Mouse (Mus musculus) adrenal gland, postnatal 0 days (tissue): Measurements from ENCODE around the gene Trim44. TPM values are rescaled to one million over a fixed set of nuclear protein-coding genes. Genes with fewer than 3 reads are reported as not detected.

Experiments
- polyA plus RNA-seq: library from polyadenylated mRNA; unstranded; fragments of >200 nt; fragmentation: Nextera tagmentation; extraction: Ambion mirVana; gene quantifications from 2 replicates; pipeline ENCODE4 v1.2.1, GENCODE M21; 2015

The Trim44 gene
- 22.1 and 24.5 TPM in 2 replicates for polyA plus RNA-seq

DNA sequence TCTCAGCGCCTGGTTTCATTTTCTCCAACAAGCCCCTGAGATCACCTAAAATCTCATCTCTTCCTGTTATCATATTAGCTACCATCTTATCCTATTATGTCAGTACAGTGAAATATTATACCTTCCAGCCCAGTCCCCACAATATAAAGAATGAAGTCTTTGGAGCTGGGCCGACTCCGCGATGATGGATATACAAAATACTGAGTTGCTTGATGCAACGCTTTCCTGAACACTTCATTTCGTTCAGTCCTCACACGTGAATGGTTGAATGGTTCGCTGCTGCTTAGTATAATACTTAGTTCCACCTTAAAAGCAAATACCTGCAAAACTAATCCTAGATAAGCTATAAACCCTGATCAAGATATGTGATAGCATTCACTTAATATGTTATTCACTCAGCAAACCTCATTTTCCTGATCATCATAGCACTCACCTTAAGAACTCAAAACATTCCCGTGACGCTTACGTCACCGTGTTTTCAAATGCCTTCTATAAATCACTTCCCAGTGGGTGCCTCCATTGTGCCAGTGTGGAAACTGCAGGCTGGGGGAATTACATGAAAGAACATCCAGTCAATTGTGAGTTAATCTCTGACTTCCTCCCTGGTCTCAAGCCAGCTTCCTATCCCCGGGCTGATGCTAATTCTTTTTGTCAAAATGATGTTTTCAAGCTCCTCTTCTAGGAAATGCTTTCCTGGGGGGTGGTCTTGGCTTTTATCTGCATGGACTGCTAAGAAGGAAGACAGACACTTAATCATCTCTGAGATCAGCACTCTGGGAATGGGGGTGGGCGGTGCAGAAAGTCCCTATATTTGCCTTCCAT lies at the start of gene Trim44:
Trim44 (minus strand) TSS at position 466 of the 822 bp plus-strand sequence.

DNA sequence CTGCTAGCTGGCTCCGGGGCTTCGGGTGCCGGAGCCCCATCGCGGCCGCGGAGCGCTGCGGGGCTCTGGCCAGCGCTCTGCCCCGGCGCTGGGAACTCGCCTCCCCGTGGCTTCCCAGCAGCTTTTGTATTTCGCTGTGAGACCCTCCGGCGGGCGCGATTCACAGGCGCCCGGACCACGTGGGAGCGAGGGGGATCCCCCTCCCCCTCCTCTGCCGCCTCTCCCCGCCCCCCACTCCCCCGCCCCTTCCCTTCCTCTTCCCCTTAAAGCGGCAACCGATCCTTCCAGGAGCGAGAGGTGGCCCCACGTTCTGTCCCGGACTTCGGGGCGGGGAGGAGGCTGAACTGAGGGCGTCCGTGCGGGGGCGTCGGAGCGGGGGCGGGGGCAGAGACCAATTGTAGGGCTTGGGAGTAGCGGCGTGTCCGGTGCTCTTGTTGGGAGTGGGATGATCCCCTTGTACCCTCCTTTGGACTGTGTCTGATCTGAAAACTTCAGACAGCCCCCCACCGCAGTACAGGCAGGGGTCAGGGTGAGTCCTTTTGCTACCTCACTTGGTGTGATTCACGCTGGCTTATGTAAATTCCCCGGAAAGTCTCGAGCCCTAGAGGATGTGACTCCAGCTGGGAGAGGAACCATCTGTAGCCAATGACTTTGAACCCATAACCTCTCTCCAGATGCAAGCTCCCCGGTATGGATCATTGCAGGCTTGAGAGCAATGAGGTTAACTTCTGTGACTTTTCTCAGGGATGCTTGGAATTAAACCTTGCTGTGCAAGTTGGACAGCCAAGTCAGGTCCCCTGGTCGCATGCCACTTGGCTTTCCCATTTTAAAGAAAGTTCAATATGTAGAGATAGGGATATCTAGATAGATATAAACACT lies 44.3 kb upstream of the Trim44 start, which contains the start of gene Fjx1:
Fjx1 (minus strand) TSS at position 829 of the 879 bp plus-strand sequence.

Other genes with a start within 250 kb of the Trim44 start
- 11.2 and 13.9 TPM in 2 replicates for gene Ldlrad3, start 221.4 kb downstream of the Trim44 start, polyA plus RNA-seq
- gene Fjx1, start 44.7 kb upstream of the Trim44 start, polyA plus RNA-seq, result 2.3 and 3.7 TPM in 2 replicates
- gene Pamr1, start 142.2 kb upstream of the Trim44 start, polyA plus RNA-seq, result 17.4 and 21.9 TPM in 2 replicates